Mouse (Mus musculus) layer of hippocampus, adult 11-12 months (tissue): ENCODE measurements around the gene Ddx5.
"Not testable (repeated sequence)": the region's sequence is repeated elsewhere in the genome, so short reads cannot be mapped to it uniquely, and the experiment has no call there.

ENCODE experiments used
- DNase-seq: peaks from one replicate; pipeline ENCODE4 v3.0.0; 2022; ENCODE audit warnings: low spot score

Gene Ddx5

DNA sequence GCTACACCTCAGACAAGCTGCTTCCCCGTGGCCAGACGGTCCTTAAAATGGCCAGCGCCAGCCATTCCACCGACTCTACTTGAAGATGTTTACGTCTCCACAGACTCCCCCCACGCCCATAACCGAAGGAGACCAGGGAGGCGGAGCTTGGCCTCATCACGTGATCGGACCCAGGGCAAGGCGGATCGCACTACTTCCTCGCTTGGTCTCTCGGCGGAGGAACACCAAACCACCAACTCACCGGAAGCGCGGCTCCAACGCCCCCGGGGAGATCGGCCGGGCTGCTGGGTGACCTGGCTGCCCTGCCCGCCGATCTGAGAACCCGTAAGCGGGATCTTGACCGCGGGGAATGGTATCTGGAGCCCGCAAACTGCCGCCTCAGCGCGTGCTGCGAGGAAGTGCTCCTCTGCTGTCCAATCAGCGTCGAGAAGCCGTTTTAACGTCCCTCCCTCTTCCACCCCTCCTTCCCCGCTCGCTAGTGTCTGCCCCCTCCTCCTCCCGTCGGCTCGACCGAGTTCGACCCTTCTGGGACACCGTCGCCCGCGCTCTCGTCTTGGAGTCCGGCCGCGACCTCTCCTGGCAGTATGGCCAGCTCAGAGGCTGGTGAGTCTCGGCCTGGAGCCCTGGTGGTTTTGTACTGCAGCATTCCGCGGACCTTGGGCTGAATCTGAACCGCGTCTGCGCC lies at the start of gene Ddx5, which contains the start of gene Cep95:
Ddx5 (minus strand) TSS at position 411 of the 685 bp plus-strand sequence.
Cep95 (plus strand) TSS at position 478 of the 685 bp plus-strand sequence.
- peak; percentile 98 for DNase-seq

DNA sequence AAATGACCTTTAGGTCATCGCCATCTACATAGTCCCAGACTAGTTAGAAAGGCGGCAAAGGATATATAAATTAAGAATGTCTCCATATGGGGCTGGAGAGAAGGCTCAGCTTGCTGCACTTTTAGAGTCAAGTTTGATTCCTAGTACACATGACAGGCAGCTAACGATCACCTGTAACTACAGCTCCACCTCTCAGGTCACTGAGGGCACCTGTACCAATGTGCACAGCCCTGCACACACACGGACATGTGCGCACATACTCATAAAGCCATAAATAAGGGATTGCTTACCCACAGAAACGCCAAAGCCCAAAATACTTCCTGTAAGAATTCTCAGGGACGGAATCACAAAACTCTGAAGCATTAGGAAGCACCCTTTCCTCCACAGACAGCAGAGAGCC lies 39.1 kb upstream of the Ddx5 start:
- DNase-seq: no peak

GRCm38 (mm10) chr11:106824403-106824802 lies 35.4 kb upstream of the Ddx5 start:
- DNase-seq: no peak

GRCm38 (mm10) chr11:106823741-106824140 lies 34.8 kb upstream of the Ddx5 start:
- no peak for DNase-seq

- peak; percentile 53 for DNase-seq
Measured at GRCm38 (mm10) chr11:106822911-106823310, 33.9 kb upstream of the Ddx5 start.

DNA sequence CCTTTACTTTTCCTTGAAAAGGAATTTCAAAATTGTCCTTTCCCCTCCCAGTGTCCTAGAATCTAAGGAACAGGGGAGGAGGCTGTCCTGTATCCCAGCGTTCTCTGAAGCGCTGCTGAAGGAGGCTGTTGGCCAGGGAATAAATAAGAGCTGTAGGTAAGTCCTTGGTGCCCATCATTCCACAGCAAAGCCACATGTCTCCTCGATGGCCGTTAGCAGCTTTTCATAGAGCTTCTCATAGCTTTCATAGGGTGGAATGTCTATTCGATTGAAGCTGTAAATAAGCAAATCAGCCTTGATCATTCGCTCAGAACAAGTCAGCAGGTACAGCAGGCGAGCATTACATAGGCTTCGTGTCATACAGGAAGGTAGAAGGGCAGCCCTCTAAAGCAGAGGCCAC lies 33.5 kb upstream of the Ddx5 start:
- no peak for DNase-seq

GRCm38 (mm10) chr11:106821397-106821796 lies 32.4 kb upstream of the Ddx5 start:
- DNase-seq: no peak

DNA sequence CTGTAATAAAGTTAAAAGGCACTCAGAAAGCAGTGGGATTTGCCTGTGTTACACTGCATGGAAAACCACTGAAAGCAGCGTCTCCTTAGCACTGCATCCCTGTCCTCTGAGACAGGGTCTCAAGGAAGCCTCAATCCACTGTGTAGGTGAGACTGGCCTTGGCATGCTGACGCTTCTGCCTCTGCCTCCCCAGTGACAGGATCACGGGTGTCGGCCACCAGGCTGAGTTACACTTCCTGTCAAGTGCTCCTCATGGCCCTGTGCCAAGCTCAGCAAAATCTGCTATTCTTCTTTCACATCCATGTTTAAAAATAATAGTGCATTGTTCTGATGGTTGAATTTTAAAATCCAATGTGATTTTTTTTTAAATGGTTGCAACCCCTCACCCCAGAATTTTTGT lies 32.0 kb upstream of the Ddx5 start:
- peak; percentile 61 for DNase-seq

DNA sequence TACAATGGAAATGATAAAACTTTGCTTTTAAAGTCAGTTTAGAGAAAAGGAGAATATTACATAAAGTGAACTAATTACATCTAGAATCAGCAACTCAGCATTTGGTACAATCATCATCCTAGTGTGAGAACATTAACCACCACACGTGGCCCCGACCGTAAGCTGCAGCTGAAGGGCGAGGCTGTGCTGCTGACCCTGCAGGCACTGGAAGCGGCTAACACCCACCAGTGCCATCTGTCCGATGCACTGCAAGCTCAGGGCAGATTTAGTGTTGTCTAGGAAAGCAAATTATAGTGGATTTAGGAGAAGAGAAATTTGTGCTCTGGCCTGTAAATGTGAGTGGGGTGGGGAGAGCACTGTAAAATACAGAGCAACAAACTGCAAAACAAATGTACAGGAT lies 31.3 kb upstream of the Ddx5 start:
- no peak for DNase-seq

- no peak for DNase-seq
Measured at GRCm38 (mm10) chr11:106819595-106819994, 30.6 kb upstream of the Ddx5 start.

GRCm38 (mm10) chr11:106818341-106818740 lies 29.4 kb upstream of the Ddx5 start:
- no peak for DNase-seq

DNA sequence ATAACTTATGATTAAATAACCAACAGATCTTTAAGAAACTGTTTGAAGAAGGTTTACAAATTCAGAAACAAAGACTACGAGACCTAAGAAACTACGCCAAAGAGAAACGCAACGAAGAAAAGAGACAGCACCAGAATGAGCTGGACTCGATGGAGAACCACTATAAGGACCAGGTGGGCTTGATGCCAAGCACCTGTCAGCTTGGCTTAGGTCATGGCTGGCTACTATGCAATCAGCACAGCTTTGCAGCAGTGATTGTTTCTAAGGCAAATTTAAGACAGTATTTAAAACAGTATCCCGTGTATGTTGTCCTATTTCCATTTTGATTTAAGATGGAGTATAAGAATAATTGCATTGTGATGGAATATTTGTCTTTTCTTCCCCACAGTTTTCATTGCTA lies 28.8 kb upstream of the Ddx5 start:
- no peak for DNase-seq

DNA sequence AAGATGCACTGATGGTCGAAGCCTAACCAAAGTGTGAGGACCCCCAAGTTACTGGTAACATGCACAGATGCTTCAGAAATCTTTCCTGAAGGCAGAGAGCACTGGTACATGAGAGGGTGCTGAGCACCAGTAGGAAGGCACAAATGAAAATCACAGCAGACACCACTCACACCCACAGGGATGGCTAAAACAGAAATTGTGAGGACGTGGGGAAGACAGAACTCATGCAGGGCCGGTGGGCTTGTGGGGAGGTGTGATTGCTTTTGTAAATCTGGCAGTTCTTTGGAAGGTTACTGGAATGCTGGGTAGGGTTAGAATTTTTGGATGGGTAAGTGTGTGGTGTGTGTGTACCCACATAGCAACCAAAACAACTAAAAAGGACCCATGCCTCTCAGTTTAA lies 28.2 kb upstream of the Ddx5 start:
- DNase-seq: no peak

DNA sequence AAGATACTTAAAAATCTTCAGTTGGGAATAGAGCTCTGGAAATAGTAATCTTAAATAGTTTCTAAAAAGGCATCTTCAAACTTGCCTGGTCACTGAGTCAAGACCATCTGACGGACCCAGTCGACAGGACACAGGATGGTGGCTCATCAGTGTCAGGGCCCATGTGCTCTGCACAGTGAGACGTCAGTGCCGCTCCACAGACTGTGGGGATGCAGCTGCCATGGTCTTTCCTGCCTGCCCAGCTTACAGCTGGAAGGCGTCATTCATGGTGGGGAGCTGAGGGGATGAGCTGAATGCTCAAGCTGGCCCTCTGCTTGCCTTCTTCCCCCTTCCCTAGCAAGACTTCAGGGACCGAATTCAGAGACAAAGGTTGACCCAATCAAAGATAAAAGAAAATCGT lies 27.3 kb upstream of the Ddx5 start:
- DNase-seq: no peak

- no peak for DNase-seq
Measured at GRCm38 (mm10) chr11:106815761-106816160, 26.8 kb upstream of the Ddx5 start.

GRCm38 (mm10) chr11:106815331-106815730 lies 26.3 kb upstream of the Ddx5 start:
- DNase-seq: no peak

DNA sequence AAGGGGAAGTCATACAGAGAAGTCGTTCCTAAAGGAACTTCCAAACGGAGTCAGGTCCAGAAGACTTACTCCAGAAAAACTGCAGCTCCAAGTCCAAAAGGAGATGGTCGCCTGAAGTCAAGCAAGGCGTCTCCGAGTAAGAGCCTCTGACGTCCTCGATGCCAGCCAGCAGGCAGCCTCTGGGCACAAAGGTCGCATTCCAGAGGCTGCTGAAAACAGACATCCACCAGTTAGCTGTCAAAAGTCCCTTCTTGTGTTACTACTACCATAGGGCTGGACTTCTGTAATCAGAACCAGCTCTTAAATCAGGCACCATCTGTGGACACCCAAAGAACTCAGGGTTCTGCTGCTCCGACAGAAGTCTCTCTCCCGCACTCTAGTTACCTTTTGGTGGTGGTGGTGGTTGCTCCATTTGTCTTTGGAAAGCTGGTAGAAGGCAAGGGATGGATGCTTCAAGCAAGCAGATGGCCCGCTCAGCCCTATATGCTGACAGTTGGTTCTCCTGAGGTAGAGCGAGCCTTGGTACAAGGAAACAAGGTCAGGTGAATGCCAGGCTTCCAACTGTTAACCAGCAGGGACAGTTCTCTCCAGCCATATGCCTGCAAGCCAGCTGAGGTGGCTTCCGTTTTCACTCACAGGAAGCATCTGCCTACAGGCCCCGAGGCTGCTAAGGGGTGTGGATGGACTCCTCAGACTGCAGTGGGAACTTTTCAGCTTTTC lies 25.8 kb upstream of the Ddx5 start:
- no peak for DNase-seq

GRCm38 (mm10) chr11:106812410-106813136 lies 23.6 kb upstream of the Ddx5 start:
- DNase-seq: no peak

DNA sequence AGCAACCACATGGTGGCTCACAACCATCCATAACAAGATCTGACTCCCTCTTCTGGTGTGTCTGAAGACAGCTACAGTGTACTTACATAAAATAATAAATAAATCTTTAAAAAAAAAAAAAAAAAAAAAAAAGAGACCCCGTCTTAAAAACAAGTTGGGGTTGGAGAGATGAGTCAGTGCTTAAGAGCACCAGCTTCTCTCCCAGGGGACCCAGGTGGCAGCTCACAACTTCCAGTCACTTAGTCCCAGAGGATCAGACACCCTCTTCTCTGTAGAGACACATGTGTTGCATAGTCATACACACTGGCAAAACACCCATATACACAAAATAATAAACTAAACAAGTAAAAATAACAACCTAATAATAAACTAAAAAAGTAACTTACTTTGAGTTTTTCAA lies 18.5 kb upstream of the Ddx5 start:
- not testable (repeated sequence) for DNase-seq

DNA sequence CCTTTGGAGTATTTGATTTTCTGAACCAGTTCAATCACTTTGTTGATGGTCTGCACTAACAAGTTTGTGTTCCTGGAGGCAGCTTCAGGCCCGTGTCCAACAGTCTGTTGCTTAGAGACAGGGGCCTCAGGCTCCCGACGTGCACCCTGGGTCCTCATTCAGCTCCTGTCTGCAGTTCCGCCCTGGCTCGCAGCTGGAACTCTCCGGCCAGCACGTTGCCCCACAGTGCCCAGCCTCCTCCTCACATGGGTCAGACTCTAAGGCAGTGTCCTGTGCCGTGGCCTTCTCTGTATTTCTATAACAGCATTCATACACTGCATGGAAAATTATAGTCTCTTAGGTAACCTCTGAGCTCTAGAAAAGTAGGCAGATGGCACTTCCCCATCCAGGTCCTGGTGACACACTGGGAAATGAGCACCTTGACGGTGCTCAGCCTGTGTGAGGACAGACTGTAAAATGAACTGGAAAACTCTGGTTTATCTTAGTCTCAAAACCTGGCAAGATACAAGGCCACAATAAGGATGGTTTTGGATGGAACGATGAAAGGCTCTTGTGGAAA lies 13.2 kb upstream of the Ddx5 start:
- no peak for DNase-seq

DNA sequence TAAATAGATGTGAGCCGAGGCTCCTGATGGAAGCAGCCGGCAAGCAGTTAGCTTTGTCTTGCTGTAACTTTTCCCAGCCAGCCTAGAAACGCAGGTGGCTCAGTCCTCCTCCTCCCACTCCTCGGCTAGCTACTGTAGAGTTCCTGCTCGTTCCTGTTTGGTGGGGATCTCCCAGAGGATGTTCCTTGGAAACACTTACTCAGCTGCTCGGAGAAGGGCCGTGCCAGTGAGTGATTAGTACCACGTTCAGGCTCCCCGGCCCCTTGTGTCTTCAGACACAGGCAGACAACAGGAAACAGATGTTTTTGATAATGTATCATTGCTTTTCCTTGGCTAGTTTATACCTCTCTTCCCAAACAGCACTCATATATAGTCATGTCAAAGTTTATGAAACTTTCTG lies 6.7 kb upstream of the Ddx5 start:
- DNase-seq: no peak

DNA sequence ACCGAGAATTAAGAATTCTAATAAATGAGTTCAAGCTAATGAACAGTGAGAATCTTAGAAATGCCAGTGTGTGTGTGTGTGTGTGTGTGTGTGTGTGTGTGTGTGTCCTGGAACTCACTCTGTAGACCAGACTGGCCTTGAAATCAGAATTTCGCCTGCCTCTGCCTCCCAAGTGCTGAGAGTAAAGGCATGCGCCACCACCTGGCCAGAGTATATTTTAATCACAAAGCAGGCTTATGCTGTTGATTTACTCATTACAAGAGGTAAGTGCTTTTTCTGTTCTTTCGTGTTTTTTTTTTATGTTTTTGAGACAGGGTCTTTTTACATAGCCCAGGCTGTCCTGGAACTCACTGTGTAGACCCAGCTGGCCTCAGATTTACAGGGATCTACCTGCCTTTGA lies 4.9 kb upstream of the Ddx5 start:
- no peak for DNase-seq

- no peak for DNase-seq
Measured at GRCm38 (mm10) chr11:106789649-106790048, 664 bp upstream of the Ddx5 start.
